8 mouse cellular contexts compared by ENCODE assay signal in genomic region chr11:112785581-112785980, GRCm38 (mm10). TPM values are rescaled to one million over a fixed set of nuclear protein-coding genes. Genes with fewer than 3 reads are reported as not detected.
A peak's percentile ranks its signal among the peaks of the same experiment; 100 is the strongest.
DNase-seq lines count a peak whose midpoint lies in the region; ATAC-seq and TF ChIP-seq lines count a peak whose summit lies in the region.

No protein-coding gene starts in this region.

- TF ChIP-seq CTCF in cortical plate, adult 2 months (IDR thresholded peaks at IDR 0.05; ENCODE audit: extremely low read depth, insufficient read depth, low read length), result no peak
- TF ChIP-seq CTCF in liver, postnatal 0 days (IDR thresholded peaks at IDR 0.05; ENCODE audit: low read depth), result no peak

- peaks cover 62% of the 10 kb centered on the region for H3K27me3 ChIP-seq in heart, embryonic 13.5 days (replicated peaks)
- peaks cover 26% of the 10 kb centered on the region for H3K27me3 ChIP-seq in hindbrain, embryonic 10.5 days (ENCODE audit: insufficient read depth, poor library complexity, severe bottlenecking)
- H3K27me3 ChIP-seq in midbrain, embryonic 13.5 days, result peaks cover 7% of the 10 kb centered on the region; the same call in 1 of the 2 replicates
- H3K27me3 ChIP-seq in liver, postnatal 0 days (ENCODE audit: insufficient read depth, low read length), result peaks cover 50% of the 10 kb centered on the region

- ATAC-seq in heart, embryonic 13.5 days (ENCODE audit: extremely low read depth, insufficient number of reproducible peaks, low FRiP score, low TSS enrichment), result no peak
- no peak for ATAC-seq in midbrain, embryonic 13.5 days
- ATAC-seq in liver, postnatal 0 days, result no peak

- H3K27ac ChIP-seq in heart, embryonic 13.5 days (replicated peaks), result no peak overlapping the region
- H3K27ac ChIP-seq in cortical plate, adult 2 months (ENCODE audit: insufficient read depth, low read length), result no peak overlapping the region
- peak overlapping the region; percentile 96 for H3K27ac ChIP-seq in hindbrain, embryonic 10.5 days
- H3K27ac ChIP-seq in midbrain, embryonic 13.5 days, result no peak overlapping the region
- no peak overlapping the region for H3K27ac ChIP-seq in liver, postnatal 0 days (ENCODE audit: low read depth)

- DNase-seq in heart, postnatal 14 days, result no peak
- DNase-seq in hindbrain, embryonic 10.5 days (ENCODE audit: low spot score), result no peak
- DNase-seq in spleen, postnatal 36 days (ENCODE audit: low spot score in 2 of 2), result no peak
- no peak for DNase-seq in layer of hippocampus, postnatal 14 days (ENCODE audit: low spot score in 2 of 2)
- DNase-seq in liver, postnatal 0 days, result no peak

- peak overlapping the region; percentile 20; the same call in 1 of the 2 replicates for H3K9ac ChIP-seq in heart, embryonic 13.5 days
- peak overlapping the region; percentile 88 for H3K9ac ChIP-seq in midbrain, embryonic 13.5 days (replicated peaks)
- no peak overlapping the region for H3K9ac ChIP-seq in liver, postnatal 0 days (replicated peaks)

- peaks cover 38% of the 10 kb centered on the region for H3K4me1 ChIP-seq in heart, embryonic 13.5 days
- H3K4me1 ChIP-seq in cortical plate, adult 2 months (ENCODE audit: control insufficient read depth, insufficient read depth, low read length), result no peaks in the 10 kb centered on the region
- peaks cover 70% of the 10 kb centered on the region for H3K4me1 ChIP-seq in hindbrain, embryonic 10.5 days (replicated peaks)
- peaks cover 59% of the 10 kb centered on the region for H3K4me1 ChIP-seq in midbrain, embryonic 13.5 days (replicated peaks)
- peaks cover 5% of the 10 kb centered on the region for H3K4me1 ChIP-seq in liver, postnatal 0 days (ENCODE audit: insufficient read depth)

- peak overlapping the region; percentile 70 for H3K4me3 ChIP-seq in heart, embryonic 13.5 days
- H3K4me3 ChIP-seq in cortical plate, adult 2 months (ENCODE audit: insufficient read depth, low read length), result peak overlapping the region; percentile 76; the same call in 1 of the 2 replicates
- peak overlapping the region; percentile 94 for H3K4me3 ChIP-seq in hindbrain, embryonic 10.5 days
- peak overlapping the region; percentile 78 for H3K4me3 ChIP-seq in midbrain, embryonic 13.5 days (replicated peaks)
- H3K4me3 ChIP-seq in liver, postnatal 0 days (ENCODE audit: low read depth, low read length), result no peak overlapping the region

- WGBS in heart, embryonic 13.5 days, result 17% methylated on average over 8 of the region's 8 CpGs
- 19% methylated on average over 8 of the region's 8 CpGs for WGBS in hindbrain, embryonic 10.5 days
- 24% methylated on average over 8 of the region's 8 CpGs for WGBS in midbrain, embryonic 13.5 days
- WGBS in liver, postnatal 0 days (ENCODE audit: insufficient replicate concordance), result 28% methylated on average over 8 of the region's 8 CpGs

- peak overlapping the region; percentile 89 for H3K4me2 ChIP-seq in heart, embryonic 13.5 days
- H3K4me2 ChIP-seq in midbrain, embryonic 13.5 days (replicated peaks), result peak overlapping the region; percentile 95
- no peak overlapping the region for H3K4me2 ChIP-seq in liver, postnatal 0 days (ENCODE audit: low read depth, low read length)

- no peak for TF ChIP-seq POLR2A in cortical plate, adult 2 months (IDR thresholded peaks at IDR 0.05; ENCODE audit: extremely low read depth, insufficient read depth, low read length)

- no peak for TF ChIP-seq EP300 in liver, postnatal 0 days (IDR thresholded peaks at IDR 0.05; ENCODE audit: low read depth)

- H3K9me3 ChIP-seq in heart, embryonic 13.5 days, result no peaks in the 10 kb centered on the region
- no peaks in the 10 kb centered on the region for H3K9me3 ChIP-seq in hindbrain, embryonic 10.5 days
- H3K9me3 ChIP-seq in midbrain, embryonic 13.5 days, result no peaks in the 10 kb centered on the region; the same call in 1 of the 2 replicates
- H3K9me3 ChIP-seq in liver, postnatal 0 days (ENCODE audit: low read length), result no peaks in the 10 kb centered on the region

- no peaks in the 10 kb centered on the region for H3K36me3 ChIP-seq in heart, embryonic 13.5 days
- H3K36me3 ChIP-seq in hindbrain, embryonic 10.5 days, result peaks cover 25% of the 10 kb centered on the region
- no peaks in the 10 kb centered on the region for H3K36me3 ChIP-seq in midbrain, embryonic 13.5 days
- no peaks in the 10 kb centered on the region for H3K36me3 ChIP-seq in liver, postnatal 0 days (replicated peaks; ENCODE audit: insufficient read depth, low read length)

- intact Hi-C loops in heart, postnatal 14 days (cut with DNase I), result loop anchor here (10.0 kb wide), 1 partner anchor 199 kb away; no protein-coding TSS in a partner anchor

RNA-seq across cellular contexts. Expression of gene Sox9, which starts 3.6 kb away (rescaled TPM):
- polyA plus RNA-seq in heart, embryonic 13.5 days (2015; fragmentation: Nextera tagmentation; extraction: Ambion mirVana), result 25.6 and 27.8 TPM in 2 replicates
- total RNA-seq in heart, postnatal 14 days (2021), result 1 to 10 TPM; 2.7 to 2.8 TPM
- polyA plus RNA-seq in cortical plate, adult 2 months (2012; rRNA removed), result 19.2 and 21.8 TPM in 2 replicates
- polyA plus RNA-seq in hindbrain, embryonic 10.5 days (2016; fragmentation: Nextera tagmentation; extraction: Ambion mirVana), result 91.5 and 138 TPM in 2 replicates
- 71.5 and 83.9 TPM in 2 replicates for polyA plus RNA-seq in midbrain, embryonic 13.5 days (2015; fragmentation: Nextera tagmentation; extraction: Ambion mirVana)
- 10 to 100 TPM; 26.3 to 29.2 TPM for total RNA-seq in layer of hippocampus, postnatal 14 days (2021)
- polyA plus RNA-seq in liver, postnatal 0 days (2015; fragmentation: Nextera tagmentation; extraction: Ambion mirVana), result 2.5 TPM in 2 replicates
